ENCODE assay signal across 22 mouse cellular contexts in the genomic region with DNA sequence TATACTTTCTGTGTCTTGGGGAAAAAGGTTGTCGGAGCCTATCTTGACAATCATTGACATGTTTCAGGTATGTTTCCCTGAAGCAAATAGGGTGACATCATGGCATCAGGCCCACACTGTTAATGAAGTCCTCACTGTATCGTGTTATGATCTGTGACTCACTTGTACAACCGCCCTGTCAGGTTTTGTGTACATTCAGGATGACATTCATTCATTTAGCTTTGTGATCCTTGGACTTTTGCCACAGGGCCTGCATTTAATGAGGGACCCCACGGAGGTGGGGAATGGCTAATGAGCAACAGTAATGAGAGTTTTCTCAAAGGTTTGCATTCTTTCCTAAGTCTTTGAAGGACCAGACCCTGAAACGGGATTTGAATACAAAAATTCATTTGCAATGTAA. TPM values are rescaled to one million over a fixed set of nuclear protein-coding genes. Genes with fewer than 3 reads are reported as not detected.
DNase-seq lines count a peak whose midpoint lies in the region; ATAC-seq and TF ChIP-seq lines count a peak whose summit lies in the region.
"Had no signal": no experiment of that assay in that cellular context is flagged by ENCODE, and none has a peak within 500 bp of the region (broad histone marks: within the 10 kb centered on the region; RNA-seq: fewer than 3 reads in every experiment).

No protein-coding gene starts in this region.

- no peaks in the 10 kb centered on the region for H3K9me3 ChIP-seq in kidney, postnatal 0 days (replicated peaks; ENCODE audit: low read length)
- no peaks in the 10 kb centered on the region for H3K9me3 ChIP-seq in forebrain, embryonic 11.5 days (ENCODE audit: control insufficient read depth, low read length)
- no peaks in the 10 kb centered on the region for H3K9me3 ChIP-seq in forebrain, embryonic 16.5 days (ENCODE audit: control insufficient read depth, low read length)
- H3K9me3 ChIP-seq: G1E; limb, embryonic 12.5 days; neural tube, embryonic 13.5 days had no signal

- no peak for TF ChIP-seq CTCF in kidney, postnatal 0 days (IDR thresholded peaks at IDR 0.05; ENCODE audit: low read depth)

- WGBS in kidney, postnatal 0 days = 42% methylated on average over 5 of the region's 5 CpGs
- 41% methylated on average over 5 of the region's 5 CpGs for WGBS in forebrain, embryonic 11.5 days
- WGBS in forebrain, embryonic 16.5 days = 19% methylated on average over 5 of the region's 5 CpGs

- H3K4me2 ChIP-seq in kidney, postnatal 0 days (ENCODE audit: low read length) = no peak overlapping the region
- H3K4me2 ChIP-seq in forebrain, embryonic 11.5 days (ENCODE audit: low read depth, low read length, severe bottlenecking) = no peak overlapping the region
- H3K4me2 ChIP-seq in forebrain, embryonic 16.5 days (ENCODE audit: low read length) = no peak overlapping the region
- H3K4me2 ChIP-seq: limb, embryonic 12.5 days; neural tube, embryonic 13.5 days had no signal

- no peaks in the 10 kb centered on the region for H3K4me1 ChIP-seq in kidney, postnatal 0 days (replicated peaks; ENCODE audit: insufficient read depth, low read length)
- no peaks in the 10 kb centered on the region for H3K4me1 ChIP-seq in forebrain, embryonic 11.5 days (replicated peaks; ENCODE audit: control insufficient read depth, insufficient read depth, low read length)
- no peaks in the 10 kb centered on the region; the same call in 1 of the 2 replicates for H3K4me1 ChIP-seq in forebrain, embryonic 16.5 days (replicated peaks; ENCODE audit: control insufficient read depth, insufficient read depth, low read length)
- H3K4me1 ChIP-seq: limb, embryonic 12.5 days; neural tube, embryonic 13.5 days had no signal

- H3K27me3 ChIP-seq in kidney, postnatal 0 days (ENCODE audit: insufficient read depth, low read length) = no peaks in the 10 kb centered on the region
- H3K27me3 ChIP-seq in forebrain, embryonic 11.5 days (ENCODE audit: control insufficient read depth, insufficient read depth, low read length) = no peaks in the 10 kb centered on the region
- no peaks in the 10 kb centered on the region for H3K27me3 ChIP-seq in forebrain, embryonic 16.5 days (replicated peaks; ENCODE audit: control insufficient read depth, insufficient read depth, low read length)
- H3K27me3 ChIP-seq: limb, embryonic 12.5 days; neural tube, embryonic 13.5 days had no signal

- H3K27ac ChIP-seq in kidney, postnatal 0 days = no peak overlapping the region
- no peak overlapping the region for H3K27ac ChIP-seq in forebrain, embryonic 11.5 days (ENCODE audit: low read depth, low read length)
- no peak overlapping the region for H3K27ac ChIP-seq in forebrain, embryonic 16.5 days (ENCODE audit: low read length)
- H3K27ac ChIP-seq: limb, embryonic 12.5 days; neural tube, embryonic 13.5 days had no signal

- no peak for DNase-seq in kidney, postnatal 0 days (ENCODE audit: low spot score)
- no peak for DNase-seq in kidney, postnatal 10 days
- peak; percentile 56 for DNase-seq in forebrain, embryonic 11.5 days (ENCODE audit: low spot score)
- DNase-seq in retina, embryonic 14.5 days (ENCODE audit: low spot score) = peak; percentile 31
- no peak for DNase-seq in ovary, adult 18-20 months (ENCODE audit: low spot score)
- DNase-seq: adrenal gland, adult 2 months; cerebellum, adult 9-10 months; heart, adult 18-20 months; lung, adult 18-20 months; lung, postnatal 4 days; right cerebral cortex, postnatal 14 days; thymus, adult 18-20 months had no signal

- H3K9ac ChIP-seq in kidney, postnatal 0 days (ENCODE audit: low read depth, low read length) = no peak overlapping the region
- H3K9ac ChIP-seq in forebrain, embryonic 11.5 days (ENCODE audit: low read length) = no peak overlapping the region
- no peak overlapping the region for H3K9ac ChIP-seq in forebrain, embryonic 16.5 days (replicated peaks; ENCODE audit: low read depth, low read length)
- H3K9ac ChIP-seq: limb, embryonic 12.5 days; neural tube, embryonic 13.5 days had no signal

- 0 out of 2 replicates have a peak, but pooled peaks have one; percentile 33 for ATAC-seq in kidney, postnatal 0 days (replicated peaks; ENCODE audit: low FRiP score, low read depth)
- ATAC-seq in forebrain, embryonic 11.5 days (replicated peaks; ENCODE audit: low FRiP score) = peak; percentile 83
- ATAC-seq in forebrain, embryonic 16.5 days = peak; percentile 75
- no peak for ATAC-seq in granulocyte monocyte progenitor cell, adult 5-6 weeks (replicated peaks; ENCODE audit: poor library complexity, severe bottlenecking)

- no peak overlapping the region for H3K4me3 ChIP-seq in kidney, postnatal 0 days (replicated peaks; ENCODE audit: low read depth, low read length)
- no peak overlapping the region for H3K4me3 ChIP-seq in forebrain, embryonic 11.5 days (ENCODE audit: low read depth, low read length)
- no peak overlapping the region for H3K4me3 ChIP-seq in forebrain, embryonic 16.5 days (replicated peaks; ENCODE audit: low read length)
- H3K4me3 ChIP-seq: limb, embryonic 12.5 days; neural tube, embryonic 13.5 days had no signal

- no peaks in the 10 kb centered on the region for H3K36me3 ChIP-seq in kidney, postnatal 0 days (ENCODE audit: insufficient read depth, low read length)
- H3K36me3 ChIP-seq in forebrain, embryonic 11.5 days (ENCODE audit: control insufficient read depth, insufficient read depth, low read length) = no peaks in the 10 kb centered on the region
- no peaks in the 10 kb centered on the region for H3K36me3 ChIP-seq in forebrain, embryonic 16.5 days (ENCODE audit: control insufficient read depth, insufficient read depth)
- H3K36me3 ChIP-seq: G1E; limb, embryonic 12.5 days; neural tube, embryonic 13.5 days had no signal

RNA-seq across cellular contexts. Expression of a gene that starts 7.8 kb away (rescaled TPM):
- polyA plus RNA-seq in kidney, postnatal 0 days (2015; fragmentation: Nextera tagmentation; extraction: Ambion mirVana) = not detected in 2 replicates
- polyA plus RNA-seq in forebrain, embryonic 11.5 days (2014; fragmentation: Nextera tagmentation; extraction: Ambion mirVana) = not detected in 2 replicates
- not detected in 2 replicates for polyA plus RNA-seq in forebrain, embryonic 16.5 days (2015; fragmentation: Nextera tagmentation; extraction: Ambion mirVana)
- total RNA-seq in granulocyte monocyte progenitor cell, adult 5-6 weeks (2014; fragmentation: Nextera tagmentation) = not detected in 2 replicates
- total RNA-seq in granulocyte monocyte progenitor cell, adult 5-6 weeks (2017) = not detected in 2 replicates
- total RNA-seq: adrenal gland, adult 2 months; G1E; heart, adult 18-20 months; layer of hippocampus, adult 8-10 months; left cerebral cortex, adult 8-10 months; monocyte, adult 5-6 weeks had no signal
- polyA plus RNA-seq: adrenal gland, adult 2 months; G1E; heart, postnatal 0 days; kidney, embryonic 16.5 days; limb, embryonic 12.5 days; neural tube, embryonic 13.5 days had no signal

RNA-seq across cellular contexts. Expression of a gene that starts 23.6 kb away (rescaled TPM):
- 0.47 and 0.61 TPM in 2 replicates for polyA plus RNA-seq in kidney, postnatal 0 days (2015; fragmentation: Nextera tagmentation; extraction: Ambion mirVana)
- polyA plus RNA-seq in forebrain, embryonic 11.5 days (2014; fragmentation: Nextera tagmentation; extraction: Ambion mirVana) = 3.9 and 4.7 TPM in 2 replicates
- 3.0 and 3.8 TPM in 2 replicates for polyA plus RNA-seq in forebrain, embryonic 16.5 days (2015; fragmentation: Nextera tagmentation; extraction: Ambion mirVana)
- total RNA-seq in granulocyte monocyte progenitor cell, adult 5-6 weeks (2014; fragmentation: Nextera tagmentation) = 14.0 and 16.1 TPM in 2 replicates
- total RNA-seq in granulocyte monocyte progenitor cell, adult 5-6 weeks (2017) = 6.3 and 6.5 TPM in 2 replicates

RNA-seq across cellular contexts. Expression of a gene that starts 34.7 kb away (rescaled TPM):
- polyA plus RNA-seq in kidney, postnatal 0 days (2015; fragmentation: Nextera tagmentation; extraction: Ambion mirVana) = not detected in 2 replicates
- not detected in 2 replicates for polyA plus RNA-seq in forebrain, embryonic 11.5 days (2014; fragmentation: Nextera tagmentation; extraction: Ambion mirVana)
- polyA plus RNA-seq in forebrain, embryonic 16.5 days (2015; fragmentation: Nextera tagmentation; extraction: Ambion mirVana) = not detected in 2 replicates
- 0.83 TPM in 1 of 2 replicates, not detected in the other for total RNA-seq in granulocyte monocyte progenitor cell, adult 5-6 weeks (2014; fragmentation: Nextera tagmentation)
- 0.34 and 1.7 TPM in 2 replicates for total RNA-seq in granulocyte monocyte progenitor cell, adult 5-6 weeks (2017)
- total RNA-seq: adrenal gland, adult 2 months; monocyte, adult 5-6 weeks had no signal
- polyA plus RNA-seq: G1E; heart, postnatal 0 days; kidney, embryonic 16.5 days; limb, embryonic 12.5 days; neural tube, embryonic 13.5 days had no signal

RNA-seq across cellular contexts. Expression of a gene that starts 49.2 kb away (rescaled TPM):
- polyA plus RNA-seq in kidney, postnatal 0 days (2015; fragmentation: Nextera tagmentation; extraction: Ambion mirVana) = 0.71 and 0.82 TPM in 2 replicates
- polyA plus RNA-seq in forebrain, embryonic 11.5 days (2014; fragmentation: Nextera tagmentation; extraction: Ambion mirVana) = 0.55 and 0.75 TPM in 2 replicates
- 10.4 and 10.7 TPM in 2 replicates for polyA plus RNA-seq in forebrain, embryonic 16.5 days (2015; fragmentation: Nextera tagmentation; extraction: Ambion mirVana)
- total RNA-seq in granulocyte monocyte progenitor cell, adult 5-6 weeks (2014; fragmentation: Nextera tagmentation) = not detected in 2 replicates
- not detected in 2 replicates for total RNA-seq in granulocyte monocyte progenitor cell, adult 5-6 weeks (2017)
- total RNA-seq: monocyte, adult 5-6 weeks had no signal
- polyA plus RNA-seq: G1E had no signal

Comparison
In these comparisons a context has a peak if more than half of its experiments do, and no peak if none do; other contexts are left out.
1. DNase-seq: peak in forebrain, embryonic 11.5 days (single experiment) and retina, embryonic 14.5 days (single experiment); none in kidney, postnatal 0 days (single experiment), kidney, postnatal 10 days (single experiment) and ovary, adult 18-20 months (single experiment).